Mouse (Mus musculus): ENCODE data around the gene Sestd1. TPM values are rescaled to one million over a fixed set of nuclear protein-coding genes. Genes with fewer than 3 reads are reported as not detected.

The Sestd1 gene
- polyA plus RNA-seq, 1 experiment from 2014 or later, result 15.2 TPM

GRCm38 (mm10) chr2:77212885-77213284 is 67.5 kb downstream of the Sestd1 start:
- WGBS, result 38% methylated on average over 5 of the region's 5 CpGs
- Histone ChIP-seq H3K36me3 (ENCODE audit: control insufficient read depth, insufficient read depth, low read length) (peaks cover 20% of the 10 kb centered on the region; the same call in 1 of the 2 replicates), H3K27ac (replicated peaks in 1 of 2; ENCODE audit: control insufficient read depth in 1 of 2, insufficient read depth in 1 of 2, low read depth in 2 of 2, low read length in 2 of 2) (no peak overlapping the region), H3K9me3 (ENCODE audit: control insufficient read depth, low read length) (no peaks in the 10 kb centered on the region), H3K4me1 (ENCODE audit: control insufficient read depth in 2 of 2, insufficient read depth in 2 of 2, low read length in 2 of 2) (peaks cover 4 to 25% of the 10 kb centered on the region in 2 experiments), H3K4me3 (ENCODE audit: control insufficient read depth in 1 of 2, insufficient read depth in 1 of 2, low read depth in 1 of 2, low read length in 2 of 2) (no peak overlapping the region), H3K27me3 (ENCODE audit: control insufficient read depth, insufficient read depth, low read length) (no peaks in the 10 kb centered on the region), H3K9ac (ENCODE audit: low read length) (no peak overlapping the region), H3K4me2 (ENCODE audit: low read length) (peak overlapping the region; percentile 27; the same call in 1 of the 2 replicates)
- no peak for ATAC-seq (ENCODE audit: insufficient number of reproducible peaks, insufficient read depth, low FRiP score, low read depth)

- ATAC-seq (ENCODE audit: insufficient number of reproducible peaks, insufficient read depth, low FRiP score, low read depth), result no peak
- 93% methylated on average over 3 of the region's 3 CpGs for whole genome bisulfite sequencing
- H3K4me3 ChIP-seq (ENCODE audit: control insufficient read depth in 1 of 2, insufficient read depth in 1 of 2, low read depth in 1 of 2, low read length in 2 of 2), result no peak overlapping the region
- no peak overlapping the region for H3K9ac ChIP-seq (ENCODE audit: low read length)
- peaks cover 26% of the 10 kb centered on the region for H3K36me3 ChIP-seq (ENCODE audit: control insufficient read depth, insufficient read depth, low read length)
- H3K27me3 ChIP-seq (ENCODE audit: control insufficient read depth, insufficient read depth, low read length), result no peaks in the 10 kb centered on the region
- H3K4me2 ChIP-seq (ENCODE audit: low read length), result no peak overlapping the region
- H3K9me3 ChIP-seq (ENCODE audit: control insufficient read depth, low read length), result no peaks in the 10 kb centered on the region
- no peak overlapping the region for H3K27ac ChIP-seq (replicated peaks in 1 of 2; ENCODE audit: control insufficient read depth in 1 of 2, insufficient read depth in 1 of 2, low read depth in 2 of 2, low read length in 2 of 2)
- peaks cover 4 to 14% of the 10 kb centered on the region in 2 experiments for H3K4me1 ChIP-seq (ENCODE audit: control insufficient read depth in 2 of 2, insufficient read depth in 2 of 2, low read length in 2 of 2)
These were observed 73.4 kb downstream of the Sestd1 start for GRCm38 (mm10) chr2:77206951-77207350.

GRCm38 (mm10) chr2:77203916-77204315 is 76.5 kb downstream of the Sestd1 start:
- Histone ChIP-seq H3K4me2 (ENCODE audit: low read length) (no peak overlapping the region), H3K36me3 (ENCODE audit: control insufficient read depth, insufficient read depth, low read length) (peaks cover 20% of the 10 kb centered on the region), H3K4me1 (ENCODE audit: control insufficient read depth in 2 of 2, insufficient read depth in 2 of 2, low read length in 2 of 2) (peaks cover 15 to 23% of the 10 kb centered on the region in 2 experiments), H3K27ac (replicated peaks in 1 of 2; ENCODE audit: control insufficient read depth in 1 of 2, insufficient read depth in 1 of 2, low read depth in 2 of 2, low read length in 2 of 2) (no peak overlapping the region), H3K4me3 (ENCODE audit: control insufficient read depth in 1 of 2, insufficient read depth in 1 of 2, low read depth in 1 of 2, low read length in 2 of 2) (no peak overlapping the region), H3K27me3 (ENCODE audit: control insufficient read depth, insufficient read depth, low read length) (no peaks in the 10 kb centered on the region), H3K9ac (ENCODE audit: low read length) (no peak overlapping the region), H3K9me3 (ENCODE audit: control insufficient read depth, low read length) (no peaks in the 10 kb centered on the region)
- 33% methylated on average over 2 of the region's 2 CpGs for WGBS
- ATAC-seq (ENCODE audit: insufficient number of reproducible peaks, insufficient read depth, low FRiP score, low read depth), result no peak

- no peak overlapping the region for H3K9ac ChIP-seq (ENCODE audit: low read length)
- ATAC-seq (ENCODE audit: insufficient number of reproducible peaks, insufficient read depth, low FRiP score, low read depth), result no peak
- no peak overlapping the region for H3K4me3 ChIP-seq (ENCODE audit: control insufficient read depth in 1 of 2, insufficient read depth in 1 of 2, low read depth in 1 of 2, low read length in 2 of 2)
- no peak overlapping the region for H3K27ac ChIP-seq (replicated peaks in 1 of 2; ENCODE audit: control insufficient read depth in 1 of 2, insufficient read depth in 1 of 2, low read depth in 2 of 2, low read length in 2 of 2)
- H3K4me2 ChIP-seq (ENCODE audit: low read length), result no peak overlapping the region
- no peaks in the 10 kb centered on the region for H3K9me3 ChIP-seq (ENCODE audit: control insufficient read depth, low read length)
- peaks cover 11 to 18% of the 10 kb centered on the region in 2 experiments for H3K4me1 ChIP-seq (ENCODE audit: control insufficient read depth in 2 of 2, insufficient read depth in 2 of 2, low read length in 2 of 2)
- H3K36me3 ChIP-seq (ENCODE audit: control insufficient read depth, insufficient read depth, low read length), result peaks cover 24% of the 10 kb centered on the region
- H3K27me3 ChIP-seq (ENCODE audit: control insufficient read depth, insufficient read depth, low read length), result no peaks in the 10 kb centered on the region
- WGBS, result 94% methylated on average over 1 of the region's 1 CpGs
These were observed 78.5 kb downstream of the Sestd1 start for GRCm38 (mm10) chr2:77201900-77202299.

DNA sequence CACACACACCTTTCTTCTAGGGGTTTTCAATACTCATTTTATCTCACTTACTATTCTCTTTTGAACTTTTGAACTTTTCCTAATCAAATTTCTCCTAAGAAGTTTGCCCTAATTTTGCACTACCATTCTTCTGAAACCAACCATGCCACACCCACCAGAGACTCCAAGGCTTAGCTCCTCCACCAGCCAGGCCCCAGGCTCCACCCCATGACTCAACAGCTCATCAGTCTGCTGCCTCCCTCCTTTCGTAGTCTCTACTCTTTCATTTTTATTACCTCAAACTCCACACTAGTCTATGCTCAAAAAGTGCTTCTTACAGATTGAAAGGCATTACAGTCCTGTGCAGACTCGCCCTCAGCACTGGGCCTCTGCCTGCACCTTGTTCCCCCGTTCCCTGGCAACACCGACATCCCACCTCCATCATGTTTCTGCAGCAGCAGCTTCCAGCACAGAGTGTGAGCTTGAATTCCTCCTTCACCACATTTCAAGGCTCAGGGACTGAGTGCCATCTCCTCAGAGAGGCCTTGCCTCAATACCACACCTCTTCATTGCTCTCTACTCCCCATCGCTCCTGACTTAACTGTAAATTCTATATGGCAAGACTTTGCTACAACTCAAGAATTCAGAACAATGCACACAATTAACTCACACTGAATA is 79.3 kb downstream of the Sestd1 start:
- Histone ChIP-seq H3K4me3 (ENCODE audit: control insufficient read depth in 1 of 2, insufficient read depth in 1 of 2, low read depth in 1 of 2, low read length in 2 of 2) (no peak overlapping the region), H3K9ac (ENCODE audit: low read length) (no peak overlapping the region), H3K27ac (replicated peaks in 1 of 2; ENCODE audit: control insufficient read depth in 1 of 2, insufficient read depth in 1 of 2, low read depth in 2 of 2, low read length in 2 of 2) (0 out of 4 replicates have a peak overlapping the region, but pooled peaks of 1 of the 2 experiments have one; percentile 10), H3K4me1 (ENCODE audit: control insufficient read depth in 2 of 2, insufficient read depth in 2 of 2, low read length in 2 of 2) (peaks cover 11 to 18% of the 10 kb centered on the region in 2 experiments), H3K27me3 (ENCODE audit: control insufficient read depth, insufficient read depth, low read length) (no peaks in the 10 kb centered on the region), H3K4me2 (ENCODE audit: low read length) (peak overlapping the region; percentile 1; the same call in 1 of the 2 replicates), H3K36me3 (ENCODE audit: control insufficient read depth, insufficient read depth, low read length) (peaks cover 26% of the 10 kb centered on the region; the same call in 1 of the 2 replicates), H3K9me3 (ENCODE audit: control insufficient read depth, low read length) (no peaks in the 10 kb centered on the region)
- peak; percentile 31; the same call in 1 of the 2 replicates for ATAC-seq (ENCODE audit: insufficient number of reproducible peaks, insufficient read depth, low FRiP score, low read depth)
- WGBS, result 65% methylated on average over 5 of the region's 5 CpGs

GRCm38 (mm10) chr2:77200379-77200778 is 80.0 kb downstream of the Sestd1 start:
- H3K27ac ChIP-seq (replicated peaks in 1 of 2; ENCODE audit: control insufficient read depth in 1 of 2, insufficient read depth in 1 of 2, low read depth in 2 of 2, low read length in 2 of 2), result no peak overlapping the region
- H3K36me3 ChIP-seq (ENCODE audit: control insufficient read depth, insufficient read depth, low read length), result 0 out of 2 replicates have a peak, but pooled peaks cover 18% of the 10 kb centered on the region
- no peaks in the 10 kb centered on the region for H3K9me3 ChIP-seq (ENCODE audit: control insufficient read depth, low read length)
- 68% methylated on average over 4 of the region's 4 CpGs for WGBS
- no peak overlapping the region for H3K9ac ChIP-seq (ENCODE audit: low read length)
- H3K4me2 ChIP-seq (ENCODE audit: low read length), result no peak overlapping the region
- H3K4me1 ChIP-seq (ENCODE audit: control insufficient read depth in 2 of 2, insufficient read depth in 2 of 2, low read length in 2 of 2), result peaks cover 11 to 18% of the 10 kb centered on the region in 2 experiments
- H3K4me3 ChIP-seq (ENCODE audit: control insufficient read depth in 1 of 2, insufficient read depth in 1 of 2, low read depth in 1 of 2, low read length in 2 of 2), result no peak overlapping the region
- no peak for ATAC-seq (ENCODE audit: insufficient number of reproducible peaks, insufficient read depth, low FRiP score, low read depth)
- H3K27me3 ChIP-seq (ENCODE audit: control insufficient read depth, insufficient read depth, low read length), result no peaks in the 10 kb centered on the region

GRCm38 (mm10) chr2:77198246-77198645 is 82.1 kb downstream of the Sestd1 start:
- 73% methylated on average over 5 of the region's 5 CpGs for whole genome bisulfite sequencing
- Histone ChIP-seq H3K4me1 (ENCODE audit: control insufficient read depth in 2 of 2, insufficient read depth in 2 of 2, low read length in 2 of 2) (peaks cover 11 to 18% of the 10 kb centered on the region in 2 experiments), H3K9me3 (ENCODE audit: control insufficient read depth, low read length) (no peaks in the 10 kb centered on the region), H3K4me3 (ENCODE audit: control insufficient read depth in 1 of 2, insufficient read depth in 1 of 2, low read depth in 1 of 2, low read length in 2 of 2) (no peak overlapping the region), H3K27me3 (ENCODE audit: control insufficient read depth, insufficient read depth, low read length) (no peaks in the 10 kb centered on the region), H3K4me2 (ENCODE audit: low read length) (no peak overlapping the region), H3K9ac (ENCODE audit: low read length) (no peak overlapping the region), H3K27ac (replicated peaks in 1 of 2; ENCODE audit: control insufficient read depth in 1 of 2, insufficient read depth in 1 of 2, low read depth in 2 of 2, low read length in 2 of 2) (no peak overlapping the region), H3K36me3 (ENCODE audit: control insufficient read depth, insufficient read depth, low read length) (peaks cover 30% of the 10 kb centered on the region; the same call in 1 of the 2 replicates)
- ATAC-seq (ENCODE audit: insufficient number of reproducible peaks, insufficient read depth, low FRiP score, low read depth), result no peak
